Mouse (Mus musculus) gastrocnemius, adult 8-10 months (tissue): ENCODE data around the gene Tppp3. TPM values are rescaled to one million over a fixed set of nuclear protein-coding genes. Genes with fewer than 3 reads are reported as not detected.

Experiments
- DNase-seq, 2 experiments: peaks; one replicate each; pipeline ENCODE4 v3.0.0; 2022; ENCODE audit warnings: low spot score in 2 of 2
- total RNA-seq, 4 experiments: library from RNA; stranded (reverse); gene quantifications; 2 replicates each; pipeline ENCODE4 v1.2.4; 2022

Gene Tppp3
- total RNA-seq, 4 experiments from 2014 or later: 22.7 to 38.8 (median 34.2) TPM

DNA sequence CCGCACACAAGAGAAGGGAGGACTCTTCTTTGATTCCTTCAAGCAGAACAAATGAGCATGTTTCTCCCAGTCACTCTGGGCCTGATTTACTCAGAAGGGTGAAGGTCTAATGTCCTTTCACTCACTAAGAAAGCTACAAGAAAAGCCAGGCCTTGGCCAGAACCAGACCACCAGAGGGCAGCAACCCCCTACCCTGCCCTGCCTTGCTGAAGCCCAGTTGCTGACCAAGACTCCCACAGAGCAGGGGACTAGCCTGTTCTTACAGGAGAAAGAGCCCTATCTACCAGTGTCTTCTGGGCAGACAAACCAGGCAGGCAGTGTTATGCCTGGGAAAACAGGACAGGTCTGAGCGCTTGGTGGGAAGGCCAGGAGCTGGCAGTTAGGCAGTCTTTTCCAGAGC is 13.1 kb upstream of the Tppp3 start:
- peak; percentile 69 to 71 for DNase-seq

DNA sequence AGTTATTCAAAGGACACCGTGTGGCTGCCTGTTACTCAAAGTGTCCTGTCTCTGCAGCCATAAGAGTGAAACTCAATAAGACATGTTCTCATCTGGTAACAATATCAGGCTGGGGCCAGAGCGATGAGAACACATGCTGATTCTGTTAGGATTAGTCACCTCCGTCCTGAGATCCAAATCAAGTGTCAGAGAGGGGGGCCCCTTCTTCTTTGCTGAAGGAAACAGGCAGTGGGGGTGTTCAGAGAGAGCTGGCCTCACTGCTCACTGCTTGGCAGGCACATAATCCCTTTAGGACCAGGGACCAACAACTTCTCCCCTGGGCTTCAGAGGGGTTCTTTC is 12.7 kb upstream of the Tppp3 start:
- peak; percentile 50 to 57 for DNase-seq

DNA sequence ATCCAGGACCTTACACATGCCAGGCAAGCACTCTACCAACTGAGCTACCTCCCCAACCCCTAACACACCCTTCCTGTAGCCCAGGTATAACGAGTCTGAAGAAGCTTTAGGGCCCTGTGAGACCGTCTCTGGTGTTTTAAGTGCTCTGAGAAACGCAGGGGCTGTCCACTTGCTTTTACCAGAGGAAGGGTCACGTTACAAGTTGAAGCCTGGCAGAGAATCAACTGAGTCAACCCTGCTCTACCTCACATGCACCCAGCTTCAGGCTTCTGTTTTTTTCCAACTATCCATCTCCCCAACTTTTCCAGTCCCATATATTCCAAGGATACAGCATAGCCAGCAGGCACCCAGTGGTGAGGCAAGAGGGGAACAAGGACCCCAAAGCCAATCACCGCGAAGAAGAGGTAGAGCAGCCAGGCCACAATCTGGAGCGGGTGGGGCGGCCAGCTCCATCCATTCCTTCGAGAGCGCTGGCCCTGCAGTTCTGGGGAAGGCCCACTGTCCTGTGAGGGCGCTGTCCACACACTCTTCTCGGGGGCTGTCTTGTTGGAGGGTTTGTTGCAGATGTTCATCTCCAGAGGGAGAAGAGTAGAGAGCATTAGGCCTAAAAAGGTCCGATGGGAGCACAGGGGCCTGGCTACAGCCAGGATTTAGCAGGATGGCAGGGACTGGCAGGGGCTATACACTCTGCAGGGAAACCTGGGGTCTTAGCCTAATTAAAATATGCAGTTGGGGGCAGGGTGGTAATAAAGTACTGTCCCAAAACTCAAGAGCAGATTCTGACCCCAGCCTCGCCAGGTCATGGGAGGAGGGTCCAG is 12.1 kb upstream of the Tppp3 start:
- peak; percentile 50 to 67 for DNase-seq

DNA sequence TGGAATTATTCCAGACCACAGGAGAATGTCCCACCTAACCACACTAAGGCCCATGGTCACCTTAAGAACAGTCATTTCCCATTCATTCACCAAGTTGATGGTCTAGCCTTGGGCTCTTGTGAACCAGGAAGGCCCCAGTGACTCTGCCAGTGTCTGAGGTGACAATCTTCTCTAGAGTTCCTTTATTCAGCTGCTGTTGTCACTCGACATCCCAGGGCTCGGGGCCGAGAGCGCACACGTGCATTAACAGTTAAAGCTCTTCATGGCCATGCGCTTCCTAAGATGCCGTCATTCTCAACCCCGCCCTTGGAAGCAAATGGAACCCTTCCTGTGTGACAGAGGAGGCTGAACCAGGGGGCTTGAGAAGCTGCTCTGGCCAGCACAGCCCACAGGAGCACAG is 10.8 kb upstream of the Tppp3 start:
- DNase-seq: no peak

DNA sequence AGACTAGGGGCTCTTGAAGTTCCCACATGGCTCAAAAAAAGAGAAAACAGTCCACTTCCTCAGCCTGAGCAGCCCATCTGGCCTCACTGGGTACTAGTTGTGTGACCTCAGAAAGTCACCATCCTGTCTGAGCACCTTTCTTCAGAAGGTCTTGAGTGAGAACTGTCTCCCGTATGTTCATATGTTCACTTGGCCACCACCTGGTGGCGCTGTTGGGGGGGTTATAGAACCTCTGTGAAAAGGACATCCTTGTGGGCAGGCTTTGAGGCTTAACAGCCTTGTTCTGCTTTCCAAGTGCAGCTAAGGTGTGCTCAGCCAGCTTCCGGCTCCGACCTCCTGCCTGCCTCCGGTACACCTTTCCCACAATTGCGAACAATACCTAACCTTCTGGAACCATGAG is 10.1 kb upstream of the Tppp3 start:
- DNase-seq: no peak

DNA sequence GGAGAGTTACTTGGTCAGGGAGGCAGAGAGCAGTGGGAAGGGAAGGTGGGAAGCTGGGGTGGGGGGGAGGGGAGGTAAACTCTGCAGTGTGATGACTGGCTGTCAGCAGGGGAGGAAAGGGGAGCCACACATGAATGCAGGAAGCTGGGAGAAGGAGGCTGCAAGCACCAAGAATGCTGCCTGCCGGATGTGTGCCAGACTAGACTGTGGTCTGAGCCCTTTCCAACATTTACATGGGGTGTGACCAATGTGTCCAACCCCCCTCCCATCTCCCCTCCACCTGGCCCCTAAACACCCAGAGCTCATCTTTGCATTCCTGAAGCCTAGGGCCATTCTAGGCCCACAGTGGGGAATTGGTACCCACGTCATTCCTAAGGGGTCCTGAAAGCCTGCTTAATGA is 9.7 kb upstream of the Tppp3 start:
- DNase-seq: no peak

DNA sequence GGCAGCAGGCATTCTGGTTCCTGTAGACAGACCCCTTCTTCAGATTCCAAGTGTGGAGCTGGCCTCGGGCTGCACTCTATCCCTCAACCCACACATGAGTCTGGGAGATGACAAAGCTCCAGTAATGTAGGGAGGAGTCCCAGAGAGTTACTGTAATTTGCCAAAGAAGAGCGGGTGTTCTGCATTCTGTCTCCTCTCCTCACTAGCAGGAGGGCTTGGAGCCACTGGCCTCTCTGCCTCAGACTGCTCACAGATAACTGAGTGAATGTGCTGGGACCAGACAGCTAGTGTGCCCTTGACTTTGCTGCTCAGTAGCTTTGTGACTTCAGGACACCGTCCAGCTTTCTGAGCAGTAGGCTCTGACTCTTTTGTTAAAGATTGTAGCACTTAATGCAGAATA is 6.5 kb upstream of the Tppp3 start:
- DNase-seq: no peak

DNA sequence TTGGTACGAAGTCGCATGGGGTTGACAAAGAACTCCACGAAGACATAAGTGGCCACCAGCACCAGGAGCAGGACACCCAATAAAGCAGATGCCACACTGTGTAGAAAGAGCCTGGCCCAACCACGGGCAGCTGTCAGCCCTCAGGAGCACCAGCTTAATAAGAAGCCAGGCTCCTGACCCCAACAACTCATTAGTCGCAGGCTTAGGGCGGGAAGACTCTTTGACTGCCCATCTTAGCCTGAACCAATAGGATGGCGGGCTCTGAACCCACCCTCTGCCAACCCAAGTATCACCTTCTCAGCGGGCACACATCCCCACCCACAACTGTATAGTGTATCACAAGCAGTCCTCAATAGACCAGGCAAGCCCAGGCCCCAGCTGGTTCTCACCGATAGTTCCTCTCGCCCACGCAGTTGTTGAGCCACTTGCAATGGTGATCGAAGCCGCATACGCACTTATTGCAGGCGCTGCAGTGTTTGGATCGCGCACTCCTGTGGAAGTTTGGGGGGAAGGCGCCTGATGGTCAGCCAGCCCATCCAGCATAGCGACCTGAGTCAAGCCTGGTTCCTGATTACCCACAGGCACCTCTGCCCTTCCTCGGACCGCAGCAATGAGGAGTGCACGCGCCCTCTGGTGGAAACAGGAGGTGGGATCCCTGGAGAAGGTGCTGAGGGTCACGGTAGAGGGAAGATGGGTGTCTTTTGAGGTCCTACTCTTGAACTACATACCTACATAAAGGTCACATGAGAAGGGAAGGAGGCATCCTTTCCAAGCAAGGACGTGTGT is 5.5 kb upstream of the Tppp3 start:
- peak in 1 of 2 experiments; percentile 46 for DNase-seq

DNA sequence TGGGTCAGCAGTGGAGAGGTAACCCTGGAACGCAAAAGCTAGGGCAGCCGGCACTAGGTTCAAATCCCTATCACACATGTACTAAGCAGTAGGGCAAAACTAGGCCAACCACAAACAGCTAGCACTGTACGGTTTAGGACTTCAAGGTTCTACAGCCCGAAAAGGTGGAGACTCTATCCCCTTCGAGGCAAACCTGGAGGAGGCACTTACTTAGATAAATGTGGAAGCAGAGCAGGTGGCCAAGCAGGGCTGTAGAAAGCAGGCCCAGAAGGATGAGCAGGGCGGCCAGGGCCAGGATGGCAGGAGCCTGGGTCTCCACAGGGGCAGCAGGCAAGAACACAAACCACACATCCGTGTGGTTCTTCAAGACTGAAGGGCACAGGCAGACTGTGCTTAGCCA is 4.8 kb upstream of the Tppp3 start:
- DNase-seq: no peak

DNA sequence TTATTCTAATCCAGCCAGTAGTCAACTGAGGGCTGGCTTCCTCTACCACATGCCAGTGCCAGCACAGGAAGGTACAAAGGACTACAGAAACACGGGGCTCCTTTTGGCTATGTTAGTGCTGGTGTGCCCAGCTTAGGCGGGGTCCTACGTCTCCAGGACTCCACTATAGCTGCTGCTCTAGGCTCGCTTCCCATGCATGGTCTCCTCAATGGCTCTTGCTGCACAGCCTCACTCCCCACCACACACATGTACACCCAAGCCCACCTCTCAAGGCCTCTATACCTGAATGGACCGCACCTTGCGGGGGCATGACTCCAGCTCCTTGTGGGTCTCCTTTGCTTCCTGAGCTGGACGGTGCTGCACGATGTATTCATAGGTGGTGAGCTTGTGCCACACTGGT is 4.4 kb upstream of the Tppp3 start:
- no peak for DNase-seq

DNA sequence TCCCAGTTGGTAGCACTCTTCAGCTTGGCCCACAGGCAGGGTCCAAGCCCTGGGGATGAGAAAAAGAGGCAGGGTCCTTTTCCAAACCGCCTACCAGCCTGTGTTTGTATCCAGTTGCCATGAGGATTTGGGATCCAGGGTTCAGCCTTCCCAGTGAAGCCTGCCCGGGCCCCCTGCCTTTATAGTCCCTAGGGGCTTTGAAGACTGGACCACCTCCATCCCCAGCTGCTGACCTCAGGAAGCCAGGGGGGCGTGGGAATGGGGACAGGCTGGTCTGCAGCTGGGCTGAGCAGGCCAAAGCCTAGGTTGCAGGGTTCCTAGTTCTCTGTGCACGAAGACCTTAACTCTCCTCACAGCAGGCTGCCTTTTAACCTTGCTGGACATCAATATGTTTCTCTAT is 3.9 kb upstream of the Tppp3 start:
- peak; percentile 58 to 70 for DNase-seq

DNA sequence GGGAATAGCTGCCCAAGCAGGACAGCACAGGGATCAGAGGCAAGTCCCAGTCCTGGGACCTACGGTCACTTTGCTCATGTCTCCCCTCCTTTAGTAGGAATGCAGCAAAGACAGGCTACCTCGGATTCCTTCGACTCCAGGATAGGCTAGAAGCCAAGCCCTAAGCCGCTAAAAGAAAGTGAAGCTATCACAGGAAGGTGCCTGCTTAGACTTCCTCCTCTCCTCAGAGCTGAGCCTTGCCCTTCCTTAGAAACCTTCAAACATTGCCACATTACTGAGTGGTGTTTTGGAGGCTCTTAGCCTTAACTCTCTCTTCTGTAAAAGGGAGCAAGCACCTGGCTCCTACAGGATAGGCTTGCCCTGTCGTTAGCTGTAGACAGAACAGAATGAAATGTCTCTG is 3.4 kb upstream of the Tppp3 start:
- DNase-seq: no peak

DNA sequence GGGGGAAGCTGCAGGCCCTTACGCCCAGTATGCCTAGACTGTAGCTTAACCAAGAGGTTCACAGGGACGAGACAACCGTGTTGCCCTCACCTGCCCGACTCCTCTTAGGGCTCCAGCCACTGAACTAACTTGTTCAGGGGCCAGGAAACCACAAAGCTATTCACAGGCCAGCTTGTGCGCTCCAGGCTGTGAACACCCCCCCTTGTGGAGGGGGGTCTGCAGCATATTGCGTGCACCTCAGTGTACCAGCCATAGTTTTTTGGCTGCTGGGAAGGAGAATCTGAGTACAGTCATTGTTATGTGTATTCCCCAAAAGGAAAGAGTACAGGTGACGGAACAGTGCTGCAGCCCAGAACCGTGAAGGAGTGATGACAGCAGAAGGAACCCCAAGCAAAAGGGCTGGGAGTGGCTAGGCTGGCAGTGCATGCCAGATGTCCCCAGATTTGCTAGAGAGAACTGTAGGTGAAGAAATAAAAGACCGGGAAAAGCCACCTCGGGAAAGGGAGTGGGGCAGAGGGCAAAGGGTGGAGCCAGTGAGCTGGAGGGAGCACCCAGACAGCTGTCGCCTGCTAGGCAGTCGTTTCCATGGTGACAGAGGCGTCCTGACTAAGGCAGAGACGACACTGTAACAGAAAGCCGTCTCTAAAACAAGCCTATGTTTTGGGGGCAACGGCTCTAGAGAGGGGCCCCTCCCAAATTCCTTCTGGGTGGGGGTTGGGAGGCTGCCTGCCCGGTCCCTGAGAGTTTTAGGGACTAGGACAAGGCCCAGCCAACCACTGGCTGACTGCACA is 2.7 kb upstream of the Tppp3 start:
- DNase-seq: peak in 1 of 2 experiments; percentile 50

DNA sequence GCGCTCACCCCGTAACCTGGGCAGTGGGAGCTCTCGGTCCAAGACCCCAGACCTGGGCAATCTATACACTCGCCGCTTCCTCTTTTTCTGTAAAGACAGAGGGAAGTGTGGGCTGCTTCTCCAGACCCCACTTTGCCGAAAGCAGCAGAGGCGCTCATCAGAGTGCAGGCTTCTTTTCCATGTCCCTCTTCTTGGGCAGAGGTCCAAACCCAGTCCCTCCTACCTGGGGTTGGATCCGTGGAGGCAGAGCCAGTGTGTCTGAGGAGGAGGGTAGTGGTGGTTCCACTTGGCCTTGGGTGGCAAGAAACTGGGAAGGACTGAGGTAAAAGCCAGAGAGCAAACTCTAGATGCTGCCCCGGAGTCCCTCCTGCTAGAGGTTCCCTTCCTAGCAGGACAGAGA is 1.7 kb upstream of the Tppp3 start:
- DNase-seq: no peak

DNA sequence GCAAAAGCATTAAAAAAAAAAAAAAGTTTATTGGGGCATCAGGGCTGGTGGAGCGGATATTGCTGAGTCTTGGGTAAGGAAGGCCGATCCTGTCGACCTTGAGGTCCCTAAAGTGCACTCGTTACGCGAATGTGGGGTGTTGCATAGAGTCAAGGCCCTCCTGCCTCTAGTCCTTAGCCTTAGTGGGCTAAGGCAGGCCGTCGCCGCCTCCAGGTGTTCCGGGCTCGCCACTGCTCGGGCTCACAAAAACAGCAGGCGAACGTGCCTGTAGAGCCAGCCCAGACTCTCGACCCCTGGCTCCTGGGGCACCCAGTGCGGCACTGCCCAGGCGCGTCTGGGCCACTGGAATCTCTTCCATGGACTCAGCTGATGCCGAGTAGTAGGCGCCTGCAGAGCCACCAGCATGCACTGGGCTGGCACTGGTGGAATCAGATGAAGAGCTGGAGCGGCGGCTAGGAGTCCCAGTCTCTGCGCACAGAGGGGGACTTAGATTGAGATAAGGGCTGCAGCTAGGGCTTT is 1.1 kb upstream of the Tppp3 start:
- DNase-seq: no peak

DNA sequence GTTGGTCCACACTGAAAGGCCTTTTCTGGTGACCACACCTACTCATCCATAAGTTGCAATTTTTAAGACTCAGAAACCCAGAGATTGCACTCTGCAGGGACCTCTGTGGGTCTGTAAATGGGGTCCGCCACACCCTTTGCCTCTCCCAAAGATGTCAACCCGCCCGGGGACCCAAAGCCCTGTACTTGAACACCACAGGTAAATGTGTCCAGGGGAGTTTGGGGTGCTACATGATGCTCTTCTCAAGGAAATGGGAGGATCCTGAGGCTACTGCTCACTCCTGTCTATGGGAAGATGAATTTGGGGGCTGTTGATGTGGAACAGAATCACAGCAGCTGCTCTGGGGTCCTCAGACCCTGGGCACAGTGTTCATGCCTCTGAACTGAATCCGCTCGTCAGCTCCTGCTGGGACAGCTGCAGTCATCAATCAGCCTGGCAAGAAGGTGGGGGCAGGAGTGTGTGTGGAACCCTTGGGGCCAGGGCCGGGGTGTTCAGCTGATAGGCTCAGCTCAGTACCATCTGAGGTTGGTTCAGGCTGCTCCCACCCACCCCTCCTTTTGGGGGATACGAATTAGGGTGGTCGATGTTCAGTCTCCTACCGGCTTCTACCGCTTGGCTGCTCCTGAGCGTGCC is 529 bp downstream of the Tppp3 start:
- no peak for DNase-seq

DNA sequence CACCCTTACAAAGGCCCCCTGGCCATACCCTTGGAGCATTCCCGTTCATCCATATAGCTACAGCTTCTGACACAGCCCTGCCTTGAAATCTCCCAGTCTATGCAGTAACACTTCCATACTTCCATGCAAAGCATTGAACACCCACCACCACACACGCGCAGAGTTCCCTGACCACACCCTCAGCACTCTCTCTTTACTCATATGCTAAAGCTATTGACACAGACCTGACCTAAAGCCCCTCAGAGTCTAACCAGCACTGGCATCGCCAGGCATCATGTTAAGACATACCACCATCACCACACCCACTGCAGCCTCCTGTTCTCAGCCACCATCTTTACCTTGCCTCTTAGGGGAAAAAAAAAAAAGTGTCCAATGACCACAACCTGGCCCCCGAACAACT is 1.1 kb downstream of the Tppp3 start:
- DNase-seq: no peak

DNA sequence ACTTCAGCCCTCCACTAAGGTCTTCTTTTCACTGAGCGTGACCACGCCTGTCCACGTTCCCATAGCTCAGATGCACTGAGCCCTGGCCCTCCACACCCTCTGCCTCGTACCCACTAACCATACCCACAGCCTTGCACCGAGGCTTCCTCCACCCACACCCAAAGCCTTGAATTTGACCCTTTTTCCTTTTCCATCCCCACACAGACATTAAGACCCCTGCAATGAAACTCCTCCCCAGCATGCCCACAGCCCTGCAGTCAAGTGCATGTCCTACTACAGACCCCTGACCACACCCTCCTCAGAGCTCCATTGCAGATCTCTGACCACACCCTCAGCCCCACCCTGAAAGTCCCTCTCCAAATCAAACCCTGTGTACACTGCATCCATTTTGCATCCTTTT is 1.5 kb downstream of the Tppp3 start:
- DNase-seq: no peak

DNA sequence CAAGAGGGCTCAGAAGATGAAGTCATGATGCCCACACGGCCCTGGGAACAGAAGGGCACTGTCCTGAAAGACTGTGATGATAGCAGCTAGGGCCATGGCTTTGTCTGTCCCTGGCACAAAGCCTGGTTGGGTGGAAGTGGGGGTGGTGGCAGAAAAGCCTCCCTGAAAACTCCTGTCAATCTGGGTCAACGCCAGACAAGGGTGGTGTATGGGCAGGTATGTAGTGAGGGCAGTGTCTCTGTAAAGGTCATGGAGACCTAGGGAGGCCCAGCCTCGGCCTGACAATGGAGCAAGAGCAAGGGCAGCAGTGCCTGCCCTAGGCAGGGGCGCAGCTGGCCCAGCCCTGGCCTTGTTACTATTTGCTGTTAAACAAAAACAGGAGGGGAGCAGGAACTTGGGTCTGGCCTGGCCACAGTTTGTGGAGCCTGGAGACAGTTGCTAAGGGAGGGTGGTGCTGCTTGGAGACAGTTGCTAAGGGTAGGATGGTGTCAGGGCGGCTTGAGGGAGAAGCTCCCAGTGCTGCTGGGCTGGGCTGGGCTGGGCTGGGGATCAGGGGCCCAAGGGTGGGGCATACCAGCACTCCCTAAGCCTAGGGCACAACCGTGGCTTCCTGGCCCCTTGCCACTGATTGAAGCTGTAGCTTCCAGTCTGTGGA is 2.2 kb downstream of the Tppp3 start:
- peak in 1 of 2 experiments; percentile 48 for DNase-seq

DNA sequence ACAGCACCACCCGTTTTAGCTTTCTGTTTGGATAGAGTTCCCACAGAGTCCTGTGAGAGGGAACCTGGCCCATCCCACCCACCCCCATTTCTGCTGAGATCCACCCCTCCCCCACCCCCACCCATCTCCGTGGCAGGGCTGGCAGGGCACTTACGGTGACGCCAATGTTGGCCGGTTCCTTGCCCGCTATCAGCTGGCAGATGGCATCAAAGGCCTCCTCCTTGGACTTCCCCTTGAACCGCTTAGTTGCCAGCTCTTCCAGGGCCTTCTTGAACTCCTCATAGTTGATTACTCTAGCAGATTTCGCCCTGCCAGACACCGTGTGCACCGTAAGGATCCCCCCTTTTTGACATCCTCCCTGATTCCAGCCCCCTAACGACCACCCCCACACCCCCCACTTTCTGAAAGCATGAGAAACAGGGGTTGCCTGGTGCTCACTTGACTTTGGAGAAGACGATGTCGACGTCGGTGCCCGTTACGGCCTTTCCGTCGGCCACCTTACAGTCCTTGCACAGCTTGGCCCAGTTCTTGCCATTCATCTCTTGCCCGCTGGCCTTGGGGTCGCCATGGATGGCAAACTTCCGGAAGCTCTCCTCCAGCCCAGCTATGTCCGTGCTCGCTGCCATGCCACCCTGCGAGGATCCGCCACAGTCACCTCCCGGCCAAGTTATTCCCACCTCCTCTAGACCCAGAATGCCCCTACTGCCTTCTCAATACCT is 3.2 kb downstream of the Tppp3 start:
- DNase-seq: no peak
